Mouse (Mus musculus): ENCODE measurements around the gene A930004D18Rik.
"Not testable (repeated sequence)": the region's sequence is repeated elsewhere in the genome, so short reads cannot be mapped to it uniquely, and the experiment has no call there.

A930004D18Rik gene

DNA sequence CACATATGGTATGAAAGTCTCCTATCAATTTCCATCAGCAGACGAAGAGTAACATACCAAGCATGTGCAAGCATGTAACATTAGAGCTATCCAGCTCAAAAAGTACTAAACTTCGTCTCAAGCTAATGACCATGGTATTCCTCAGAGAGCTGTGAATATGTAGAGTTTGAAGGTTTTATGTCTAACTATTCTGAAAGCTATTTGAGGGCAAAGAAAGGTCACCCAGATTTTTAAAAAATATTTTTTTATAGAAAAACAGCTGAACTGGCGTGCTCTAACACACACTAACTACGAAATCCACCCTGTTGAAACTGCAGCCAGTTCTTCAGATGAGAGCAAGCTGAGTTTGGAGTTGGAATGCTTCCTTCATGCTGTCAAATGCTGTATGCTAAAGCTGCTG, 33.3 kb downstream of the A930004D18Rik start:
- DNase-seq, result no peak

DNA sequence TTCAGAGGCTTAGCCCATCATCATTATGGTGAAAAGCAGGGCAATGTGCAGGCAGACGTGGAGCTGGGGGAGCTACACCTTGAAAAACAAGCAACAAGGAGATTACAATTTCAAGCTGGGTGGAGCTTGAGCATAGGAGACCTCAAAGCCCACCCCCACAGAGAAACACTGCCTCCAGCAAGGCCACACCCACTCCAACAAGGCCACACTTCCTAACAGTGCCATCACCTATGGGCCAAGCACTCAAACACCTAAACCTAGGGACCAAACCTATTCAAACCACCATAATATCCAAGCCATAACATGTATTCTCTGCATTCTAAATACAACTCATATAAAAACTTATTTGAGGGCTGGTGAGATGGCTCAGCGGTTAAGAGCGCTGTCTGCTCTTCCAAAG, 35.2 kb downstream of the A930004D18Rik start:
- DNase-seq, result no peak

DNA sequence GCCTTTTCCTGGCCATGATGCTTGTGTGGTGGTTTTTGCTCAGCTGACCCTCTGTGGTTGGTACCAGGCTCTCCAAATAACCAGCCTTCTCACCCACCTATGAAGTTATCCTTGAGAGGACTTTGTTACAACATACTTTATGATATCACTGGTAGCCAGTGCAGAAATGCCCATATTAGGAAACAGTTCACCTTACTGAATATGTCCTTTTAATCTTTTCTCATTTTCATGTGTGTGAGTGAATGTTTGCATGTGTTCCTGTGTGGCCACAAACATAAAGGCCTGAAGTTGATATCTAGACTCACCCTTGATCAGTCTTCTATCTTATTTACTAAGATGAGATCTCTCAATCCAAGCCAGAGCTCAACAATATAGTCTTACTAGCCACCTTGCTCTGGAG, 40.7 kb downstream of the A930004D18Rik start, which contains the start of gene H2al2a:
H2al2a (minus strand) TSS at position 101 of the 400 bp plus-strand sequence.
- no peak for DNase-seq

DNA sequence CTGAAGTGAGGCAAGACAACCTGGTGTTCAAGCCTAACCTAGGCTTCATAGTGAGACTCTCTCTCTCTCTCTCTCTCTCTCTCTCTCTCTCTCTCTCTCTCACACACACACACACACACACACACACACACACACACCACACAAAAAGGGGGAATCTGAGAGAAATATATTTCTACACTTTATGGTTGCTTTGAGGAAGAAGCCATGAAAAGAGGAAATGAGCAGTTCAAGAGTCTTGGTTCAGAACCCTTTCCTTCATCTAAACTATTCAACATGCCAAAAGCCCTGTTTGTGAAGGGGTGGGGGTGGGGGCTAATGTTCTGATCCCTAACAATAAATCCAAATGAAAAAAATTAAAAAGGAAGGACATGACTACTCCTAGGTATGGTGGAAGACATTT, 48.0 kb downstream of the A930004D18Rik start:
- DNase-seq, result peak; percentile 2 to 9

DNA sequence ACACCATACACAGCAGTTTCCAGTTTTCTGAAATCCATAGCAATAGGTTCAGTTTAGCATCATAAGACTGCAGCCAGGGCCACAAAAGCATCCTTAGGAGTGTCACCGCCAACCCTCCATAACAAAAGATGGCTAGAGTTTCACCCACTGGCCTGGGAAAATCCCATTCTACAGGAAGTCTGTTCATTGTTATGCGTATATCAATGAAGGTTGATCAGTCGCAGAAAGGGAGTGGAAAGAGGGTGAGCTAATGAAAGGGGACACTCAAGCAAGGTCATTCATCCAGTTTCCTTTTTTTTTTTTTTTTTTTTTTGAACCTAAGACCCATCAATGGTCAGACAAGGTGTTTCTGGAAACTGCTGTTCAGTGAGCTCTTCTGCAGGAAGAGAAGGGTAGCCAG, 48.4 kb downstream of the A930004D18Rik start:
- DNase-seq, result no peak

DNA sequence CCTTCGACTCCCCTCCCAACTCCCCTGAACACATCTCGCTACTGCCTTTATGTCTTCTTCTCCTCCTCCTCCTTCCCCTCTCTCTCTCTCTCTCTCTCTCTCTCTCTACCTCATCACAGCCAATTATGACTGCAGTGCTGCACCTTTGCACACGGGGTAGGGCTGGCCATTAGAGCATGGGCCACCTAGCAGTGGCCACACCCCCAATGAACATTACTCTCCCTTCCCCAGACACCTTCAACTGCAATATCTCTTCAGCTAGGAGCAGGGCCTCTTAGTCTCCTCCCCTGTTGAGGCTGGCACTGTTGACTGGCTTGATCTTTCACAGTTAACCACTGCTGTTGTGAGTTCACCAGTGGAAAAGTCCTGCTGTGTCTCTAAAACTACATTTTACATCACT, 50.8 kb downstream of the A930004D18Rik start:
- DNase-seq, result no peak

DNA sequence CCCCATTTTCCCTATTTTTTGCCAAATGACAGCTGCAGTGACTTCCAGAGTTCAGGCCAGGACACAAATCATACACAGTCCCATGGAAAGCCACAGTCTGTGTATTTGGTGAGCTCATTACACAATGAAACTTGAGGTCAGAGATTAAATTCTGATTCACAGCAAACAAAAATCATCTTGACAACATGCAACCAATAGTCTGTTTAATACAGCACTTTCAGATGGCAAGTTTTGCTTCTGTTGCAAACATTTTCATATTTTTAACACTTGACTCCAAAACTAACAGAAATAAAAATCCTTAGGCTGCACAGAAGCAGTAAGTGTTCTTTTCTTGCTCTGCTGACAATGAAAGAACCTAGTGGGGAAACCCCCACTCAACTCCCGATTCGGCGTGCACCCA, 52.8 kb downstream of the A930004D18Rik start:
- no peak for DNase-seq

DNA sequence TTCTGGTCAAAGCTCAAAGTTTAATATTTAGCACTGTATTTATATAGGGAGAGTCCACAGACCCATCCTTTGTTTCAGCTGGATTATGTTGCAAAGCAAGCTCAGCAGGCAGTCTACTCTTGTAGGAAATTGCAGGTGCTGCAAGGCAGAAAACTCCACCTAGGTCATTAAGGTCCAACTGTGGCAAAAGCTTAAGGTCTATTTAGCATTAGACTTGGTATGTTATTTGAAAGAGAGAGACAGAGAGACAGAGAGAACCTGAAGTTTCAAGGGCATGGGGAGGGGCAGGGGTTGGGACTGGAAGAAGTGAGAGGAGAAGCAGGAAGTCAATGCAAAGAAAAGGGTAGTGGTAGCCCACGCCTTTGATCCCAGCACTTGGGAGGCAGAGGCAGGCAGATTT, 54.8 kb downstream of the A930004D18Rik start:
- no peak for DNase-seq

DNA sequence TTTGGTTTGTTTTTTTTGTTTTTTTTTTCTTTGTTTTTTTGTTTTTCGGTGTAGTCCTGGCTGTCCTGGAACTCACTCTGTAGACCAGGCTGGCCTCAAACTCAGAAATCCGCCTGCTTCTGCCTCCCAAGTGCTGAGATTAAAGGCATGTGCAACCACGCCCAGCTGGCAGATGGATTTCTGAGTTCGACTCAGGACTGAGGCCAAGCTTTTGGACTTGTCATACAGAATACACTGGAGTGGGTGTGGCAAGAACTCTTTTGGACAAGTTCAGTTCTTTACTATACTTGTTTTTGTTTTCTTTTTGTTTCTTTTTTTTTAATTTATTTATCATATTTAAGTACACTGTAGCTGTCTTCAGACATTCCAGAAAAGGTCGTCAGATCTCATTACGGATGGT, 58.8 kb downstream of the A930004D18Rik start:
- DNase-seq, result no peak

DNA sequence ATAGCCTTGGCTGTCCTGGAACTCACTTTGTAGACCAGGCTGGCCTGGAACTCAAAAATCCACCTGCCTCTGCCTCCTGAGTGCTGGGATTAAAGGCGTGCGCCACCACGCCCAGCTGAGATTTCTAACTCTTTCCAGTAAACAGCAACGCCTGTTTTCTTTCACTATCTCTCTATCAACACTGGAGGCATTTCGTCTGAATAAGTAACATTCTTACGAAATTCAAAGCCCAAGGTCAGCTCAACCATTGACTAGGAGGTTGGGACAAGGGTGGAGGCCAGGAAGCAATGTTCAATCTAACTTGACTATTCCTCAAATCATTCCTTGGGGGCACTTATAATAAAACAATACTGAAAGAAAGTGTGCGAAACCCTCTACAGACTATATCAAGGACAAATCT, 59.3 kb downstream of the A930004D18Rik start:
- not testable (repeated sequence) for DNase-seq

DNA sequence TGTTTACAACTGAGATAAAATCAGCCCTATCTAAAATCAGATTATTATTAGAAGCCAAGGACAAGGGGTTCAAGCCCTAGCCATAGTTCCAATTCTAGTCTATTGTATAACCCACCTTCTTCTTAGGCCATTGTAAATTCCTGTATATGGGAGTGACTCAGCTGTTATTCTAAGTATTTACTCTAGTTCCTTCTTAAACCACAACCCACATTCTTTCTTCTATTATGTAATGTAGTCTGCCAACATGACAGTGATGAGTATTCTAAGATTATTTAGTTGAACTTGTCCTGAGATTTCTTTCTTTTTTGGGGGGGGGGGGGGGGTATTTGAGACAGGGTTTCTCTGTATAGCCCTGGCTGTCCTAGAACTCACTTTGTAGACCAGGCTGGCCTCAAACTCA, 59.9 kb downstream of the A930004D18Rik start:
- DNase-seq, result not testable (repeated sequence)

DNA sequence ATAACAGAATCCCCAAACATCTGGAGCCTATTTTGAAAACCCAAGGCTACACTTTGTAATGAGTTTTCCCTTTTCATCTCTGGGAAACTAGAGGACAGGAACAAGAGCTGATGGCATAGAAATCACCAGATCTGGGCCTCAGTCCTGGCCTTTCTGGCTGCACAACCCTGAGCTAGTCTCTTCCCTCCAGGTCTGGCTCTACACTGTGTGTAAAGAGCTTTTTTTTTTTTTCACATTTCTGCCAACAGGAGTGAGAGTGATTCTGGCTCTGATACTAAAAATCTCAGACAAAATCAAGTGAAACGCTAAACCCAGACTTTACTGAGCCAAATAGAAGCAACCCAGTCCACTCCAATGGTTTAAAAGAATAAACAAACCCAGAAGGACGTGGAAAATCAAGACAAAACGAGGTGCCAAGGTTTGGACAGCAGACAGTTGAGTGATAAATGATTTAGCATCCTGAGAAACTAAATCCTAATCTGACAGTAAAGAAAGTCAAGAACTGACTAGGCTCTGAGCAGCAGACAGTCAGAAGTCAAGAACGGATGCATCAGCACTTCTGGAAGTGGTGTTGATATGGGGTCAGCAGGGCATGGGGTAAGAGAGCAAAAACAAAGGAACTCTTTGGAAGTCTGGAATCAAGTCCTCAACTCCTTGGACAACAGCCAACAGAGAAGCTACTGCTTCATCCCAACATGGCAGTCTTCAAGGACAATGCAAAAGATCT, 61.8 kb downstream of the A930004D18Rik start:
- DNase-seq, result no peak
